Mouse (Mus musculus) cortical plate, adult 2 months (tissue): ENCODE results near the gene Tbrg1. TPM values are rescaled to one million over a fixed set of nuclear protein-coding genes. Genes with fewer than 3 reads are reported as not detected.
A peak's percentile ranks its signal among the peaks of the same experiment; 100 is the strongest.

Source experiments
- H3K27ac ChIP-seq: fragments of 200-500 bp; 2 replicates; pipeline ENCODE4 v1.5.1; 2012; ENCODE audit warnings: low read length, control low read depth, inconsistent platforms; ENCODE audit not compliant: insufficient read depth
- H3K4me1 ChIP-seq: fragments of 200-500 bp; 2 replicates; pipeline ENCODE4 v1.6.1; 2011; ENCODE audit warnings: low read length; ENCODE audit not compliant: control insufficient read depth, insufficient read depth
- H3K4me3 ChIP-seq: fragments of 200-500 bp; 2 replicates; pipeline ENCODE4 v1.5.1; 2011; ENCODE audit warnings: mild to moderate bottlenecking, low read length, control low read depth; ENCODE audit not compliant: insufficient read depth
- CTCF ChIP-seq: fragments of 200-500 bp; IDR thresholded peaks from 2 replicates; pipeline ENCODE4 v1.5.1; 2011; ENCODE audit warnings: mild to moderate bottlenecking, control low read depth, low read length; ENCODE audit not compliant: insufficient read depth; ENCODE audit errors: extremely low read depth
- POLR2A ChIP-seq: fragments of 200-500 bp; IDR thresholded peaks from 2 replicates; pipeline ENCODE4 v1.6.1; 2011; ENCODE audit warnings: mild to moderate bottlenecking, low read length, control low read depth; ENCODE audit not compliant: insufficient read depth; ENCODE audit errors: extremely low read depth
- polyA plus RNA-seq: library from polyadenylated mRNA; depleted of rRNA; stranded (reverse); fragments of >200 nt; gene quantifications from 2 replicates; pipeline ENCODE4 v1.2.3, GENCODE M21; 2012

The Tbrg1 gene
- polyA plus RNA-seq, 1 experiment, result 48.0 TPM

- no peaks in the 10 kb centered on the region for H3K4me1 ChIP-seq
- H3K4me3 ChIP-seq, result no peak overlapping the region
- TF ChIP-seq CTCF, result no peak
- no peak overlapping the region for H3K27ac ChIP-seq
These were observed 8.9 kb upstream of the Tbrg1 start for GRCm38 (mm10) chr9:37666045-37666444.

- Histone ChIP-seq H3K4me3 (no peak overlapping the region), H3K27ac (no peak overlapping the region), H3K4me1 (no peaks in the 10 kb centered on the region)
- TF ChIP-seq CTCF (no peak), POLR2A (no peak)
These were observed 7.5 kb upstream of the Tbrg1 start for GRCm38 (mm10) chr9:37664604-37665003.

GRCm38 (mm10) chr9:37663210-37663609, 6.1 kb upstream of the Tbrg1 start:
- TF ChIP-seq POLR2A, result no peak
- no peak for TF ChIP-seq CTCF
- Histone ChIP-seq H3K27ac (no peak overlapping the region), H3K4me3 (no peak overlapping the region), H3K4me1 (no peaks in the 10 kb centered on the region)

GRCm38 (mm10) chr9:37659413-37659812, 2.3 kb upstream of the Tbrg1 start:
- H3K4me1 ChIP-seq, result no peaks in the 10 kb centered on the region
- no peak overlapping the region for H3K4me3 ChIP-seq
- no peak for TF ChIP-seq CTCF
- TF ChIP-seq POLR2A, result no peak
- no peak overlapping the region for H3K27ac ChIP-seq

- TF ChIP-seq CTCF, result no peak
- no peak for TF ChIP-seq POLR2A
- H3K27ac ChIP-seq, result no peak overlapping the region
- no peaks in the 10 kb centered on the region for H3K4me1 ChIP-seq
- peak overlapping the region; percentile 74 for H3K4me3 ChIP-seq
These were observed 652 bp downstream of the Tbrg1 start for GRCm38 (mm10) chr9:37656439-37656881.

GRCm38 (mm10) chr9:37655961-37656360, 1.2 kb downstream of the Tbrg1 start:
- peak overlapping the region; percentile 74; the same call in 1 of the 2 replicates for H3K4me3 ChIP-seq
- TF ChIP-seq POLR2A (no peak), CTCF (no peak)
- no peak overlapping the region for H3K27ac ChIP-seq
- no peaks in the 10 kb centered on the region for H3K4me1 ChIP-seq

GRCm38 (mm10) chr9:37653836-37654235, 3.3 kb downstream of the Tbrg1 start:
- H3K27ac ChIP-seq, result no peak overlapping the region
- TF ChIP-seq POLR2A (no peak), CTCF (no peak)

GRCm38 (mm10) chr9:37650639-37651038, 6.5 kb downstream of the Tbrg1 start:
- TF ChIP-seq POLR2A (no peak), CTCF (no peak)
- Histone ChIP-seq H3K4me1 (no peaks in the 10 kb centered on the region), H3K27ac (no peak overlapping the region), H3K4me3 (no peak overlapping the region)

More at GRCm38 (mm10) chr9:37653836-37654235, 3.3 kb downstream of the Tbrg1 start:
- Histone ChIP-seq H3K4me3 (no peak overlapping the region), H3K4me1 (no peaks in the 10 kb centered on the region)

GRCm38 (mm10) chr9:37646246-37646645, 10.9 kb downstream of the Tbrg1 start:
- TF ChIP-seq POLR2A, result no peak
- no peaks in the 10 kb centered on the region for H3K4me1 ChIP-seq
- no peak overlapping the region for H3K27ac ChIP-seq
- H3K4me3 ChIP-seq, result no peak overlapping the region

GRCm38 (mm10) chr9:37638721-37639120, 18.4 kb downstream of the Tbrg1 start:
- Histone ChIP-seq H3K27ac (no peak overlapping the region), H3K4me1 (no peaks in the 10 kb centered on the region; the same call in 1 of the 2 replicates), H3K4me3 (no peak overlapping the region)
- TF ChIP-seq CTCF (no peak), POLR2A (no peak)

- Histone ChIP-seq H3K27ac (peak overlapping the region; percentile 28; the same call in 1 of the 2 replicates), H3K4me1 (no peaks in the 10 kb centered on the region; the same call in 1 of the 2 replicates)
These were observed 20.1 kb downstream of the Tbrg1 start for GRCm38 (mm10) chr9:37636800-37637542.

More at GRCm38 (mm10) chr9:37636800-37637542, 20.1 kb downstream of the Tbrg1 start:
- no peak for TF ChIP-seq POLR2A
- no peak for TF ChIP-seq CTCF
- no peak overlapping the region for H3K4me3 ChIP-seq
